Mouse (Mus musculus): ENCODE data around the gene D130052B06Rik. TPM values are rescaled to one million over a fixed set of nuclear protein-coding genes. Genes with fewer than 3 reads are reported as not detected.

The D130052B06Rik gene
- total RNA-seq, 2 experiments from 2014 or later, result not detected

DNA sequence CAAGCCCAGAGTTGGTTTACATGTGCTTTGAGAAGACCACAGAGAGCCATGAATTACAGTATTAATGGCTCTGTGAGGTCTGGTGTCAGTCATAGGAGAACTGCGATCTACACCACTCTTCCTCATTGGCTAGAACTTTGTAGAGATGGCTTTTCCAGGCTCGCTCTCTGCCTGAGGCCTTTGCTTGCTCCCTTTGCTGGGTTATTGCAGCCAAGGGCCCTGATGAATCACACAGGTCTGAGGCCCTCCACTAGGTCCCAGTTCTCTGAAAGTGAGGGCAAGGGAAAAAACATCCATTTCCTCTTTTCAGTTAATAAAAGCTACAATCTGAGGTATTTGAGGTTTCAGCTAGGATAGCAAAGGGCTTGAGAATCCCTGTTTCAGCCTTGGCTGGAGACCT lies 64.5 kb downstream of the D130052B06Rik start:
- DNase-seq, result no peak

- no peak for DNase-seq
These were observed 69.3 kb downstream of the D130052B06Rik start for GRCm38 (mm10) chr11:33668376-33668775.

DNA sequence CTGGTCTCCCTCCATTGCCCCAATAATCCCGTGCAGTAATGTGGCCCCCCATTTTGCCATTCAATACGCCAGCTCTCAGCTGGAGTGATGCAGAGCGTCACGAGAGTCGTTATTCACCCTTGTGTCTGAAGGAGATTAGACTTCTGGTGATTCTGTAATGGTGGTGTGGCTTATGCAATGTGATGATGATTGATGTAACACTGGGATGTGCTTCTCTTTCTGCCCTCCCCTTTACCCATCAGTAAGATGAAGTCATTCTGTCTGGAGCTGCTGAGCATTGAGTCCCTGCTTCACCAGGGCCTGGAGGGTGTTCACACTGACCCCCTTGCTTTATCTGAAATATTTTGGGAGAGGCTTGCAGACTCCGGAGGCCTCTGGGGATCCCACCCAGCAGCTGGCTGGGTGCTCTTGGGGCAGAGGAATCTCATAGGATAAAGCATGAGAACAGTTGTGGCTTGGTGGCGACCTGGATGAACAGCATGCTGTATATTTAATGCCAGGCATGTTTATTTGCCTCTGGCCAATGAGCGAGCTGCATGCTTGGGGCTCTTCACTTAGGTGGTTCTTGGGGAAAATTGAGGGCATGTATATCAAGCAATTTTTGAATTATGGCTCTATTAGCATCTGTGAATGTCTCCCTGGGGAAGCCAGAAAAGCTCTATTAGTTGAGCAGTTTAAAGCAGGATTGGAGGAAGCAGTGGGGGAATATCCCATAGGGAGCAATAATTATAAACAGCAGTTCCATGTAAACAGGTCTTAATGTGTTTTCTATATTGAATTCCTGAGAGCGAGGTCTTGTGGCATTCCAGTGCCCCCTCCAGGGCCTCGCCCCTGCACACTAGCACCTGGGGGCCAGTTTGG lies 71.2 kb downstream of the D130052B06Rik start:
- no peak for DNase-seq

Other genes with a start within 250 kb of the D130052B06Rik start
- gene Ranbp17, start 85.6 kb upstream of the D130052B06Rik start, total RNA-seq (2021), result 1 to 10 TPM; 6.3 to 7.0 TPM
- not detected for gene Gabrp, start 20.3 kb upstream of the D130052B06Rik start, total RNA-seq (2021)